Mouse (Mus musculus) cerebellum, adult 2 months (tissue): ENCODE data around the gene Faf2.

ENCODE experiments used
- CTCF ChIP-seq: fragments of 200-500 bp; IDR thresholded peaks from 2 replicates; pipeline ENCODE4 v1.5.1; 2011; ENCODE audit warnings: low read depth, mild to moderate bottlenecking, control low read depth, low read length, moderate library complexity, borderline replicate concordance; ENCODE audit not compliant: insufficient read depth
- POLR2A ChIP-seq: fragments of 200-500 bp; IDR thresholded peaks from 2 replicates; pipeline ENCODE4 v1.6.1; 2011; ENCODE audit warnings: low read length, control low read depth, borderline replicate concordance; ENCODE audit not compliant: insufficient read depth

GRCm38 (mm10) chr13:54589414-54589995 lies 32.1 kb upstream of the Faf2 start:
- TF ChIP-seq POLR2A (no peak), CTCF (no peak)
